Mouse (Mus musculus): ENCODE measurements around the gene Mgll. TPM values are rescaled to one million over a fixed set of nuclear protein-coding genes. Genes with fewer than 3 reads are reported as not detected.

Mgll gene
- polyA plus RNA-seq, 1 experiment from 2014 or later, result 75.8 TPM

DNA sequence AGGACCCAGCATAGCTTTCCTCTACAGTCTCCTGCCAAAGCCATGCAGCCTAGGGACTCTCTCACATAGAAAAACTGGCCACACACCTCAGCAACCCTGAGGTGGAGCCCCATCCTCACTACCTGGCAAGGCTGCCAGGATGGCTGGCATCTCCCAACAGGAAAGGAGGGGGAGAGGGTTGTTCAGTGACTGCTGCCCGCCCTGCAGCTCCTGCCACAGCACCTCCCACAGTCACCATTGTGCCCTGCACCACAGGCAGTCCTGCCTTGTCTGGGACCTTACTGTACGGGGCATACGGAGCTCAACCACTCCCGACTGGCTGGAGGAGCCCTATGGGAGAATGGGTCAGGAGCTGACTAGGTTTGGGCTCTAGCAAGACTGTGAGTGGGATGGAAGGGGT, 57.7 kb downstream of the Mgll start:
- WGBS, result 72% methylated on average over 4 of the region's 4 CpGs
- H3K27ac ChIP-seq, result no peak overlapping the region
- peaks cover 29% of the 10 kb centered on the region for H3K4me1 ChIP-seq
- H3K9me3 ChIP-seq, result no peaks in the 10 kb centered on the region
- no peak for ATAC-seq (ENCODE audit: borderline replicate concordance, extremely low read depth, low FRiP score, low TSS enrichment)
- H3K27me3 ChIP-seq, result no peaks in the 10 kb centered on the region
- H3K4me3 ChIP-seq, result no peak overlapping the region
- no peaks in the 10 kb centered on the region for H3K36me3 ChIP-seq
- H3K9ac ChIP-seq, result no peak overlapping the region
- no peak overlapping the region for H3K4me2 ChIP-seq

DNA sequence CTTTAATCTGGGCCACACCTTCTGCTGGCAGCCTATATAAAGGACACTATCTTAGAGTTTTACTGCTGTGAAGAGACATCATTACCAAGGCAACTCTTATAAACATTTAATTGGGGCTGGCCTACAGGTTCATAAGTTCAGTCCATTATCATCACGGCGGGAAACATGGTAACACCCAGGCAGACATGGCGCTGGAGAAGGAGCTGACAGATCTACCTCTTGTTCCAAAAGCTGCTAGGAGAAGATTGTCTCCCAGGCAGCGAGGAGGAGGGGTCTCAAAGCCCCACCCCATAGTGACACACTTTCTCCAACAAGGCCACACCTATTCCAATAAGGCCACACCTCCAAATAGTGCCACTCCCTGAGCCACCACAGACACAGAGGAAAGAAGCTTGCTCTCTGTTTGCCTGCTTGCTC, 58.8 kb downstream of the Mgll start:
- 34% methylated on average over 4 of the region's 4 CpGs for WGBS
- Histone ChIP-seq H3K4me1 (peaks cover 38% of the 10 kb centered on the region), H3K27ac (no peak overlapping the region), H3K9me3 (no peaks in the 10 kb centered on the region), H3K27me3 (no peaks in the 10 kb centered on the region), H3K4me2 (no peak overlapping the region), H3K4me3 (no peak overlapping the region), H3K9ac (no peak overlapping the region), H3K36me3 (no peaks in the 10 kb centered on the region)
- no peak for ATAC-seq (ENCODE audit: borderline replicate concordance, extremely low read depth, low FRiP score, low TSS enrichment)

DNA sequence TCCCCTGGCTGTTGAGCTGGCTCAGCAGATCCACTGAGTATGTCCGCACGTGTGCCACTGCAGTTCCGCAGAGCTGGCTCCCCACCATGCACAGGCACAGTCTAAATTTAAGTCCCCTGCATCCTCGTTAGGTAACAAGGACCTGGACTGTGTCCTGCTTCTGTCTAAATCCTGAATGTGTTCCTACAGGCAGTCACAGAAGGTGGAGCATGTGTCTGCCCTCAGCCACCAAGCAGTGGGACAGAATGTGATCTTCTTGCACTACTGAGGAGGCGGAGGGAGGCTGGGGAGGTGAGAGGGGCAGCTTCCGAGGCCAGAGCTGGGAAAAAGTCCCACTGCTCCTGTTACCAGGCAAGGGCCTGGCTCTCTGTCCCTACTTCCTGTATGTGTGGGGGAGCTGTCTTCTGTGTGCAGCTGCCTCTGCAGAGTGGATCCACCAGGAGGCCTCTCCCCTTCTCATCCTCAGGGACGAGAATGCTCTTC, 60.5 kb downstream of the Mgll start:
- ATAC-seq (ENCODE audit: borderline replicate concordance, extremely low read depth, low FRiP score, low TSS enrichment), result peak; percentile 33; the same call in 1 of the 2 replicates
- no peak overlapping the region for H3K9ac ChIP-seq
- 48% methylated on average over 7 of the region's 7 CpGs for WGBS

DNA sequence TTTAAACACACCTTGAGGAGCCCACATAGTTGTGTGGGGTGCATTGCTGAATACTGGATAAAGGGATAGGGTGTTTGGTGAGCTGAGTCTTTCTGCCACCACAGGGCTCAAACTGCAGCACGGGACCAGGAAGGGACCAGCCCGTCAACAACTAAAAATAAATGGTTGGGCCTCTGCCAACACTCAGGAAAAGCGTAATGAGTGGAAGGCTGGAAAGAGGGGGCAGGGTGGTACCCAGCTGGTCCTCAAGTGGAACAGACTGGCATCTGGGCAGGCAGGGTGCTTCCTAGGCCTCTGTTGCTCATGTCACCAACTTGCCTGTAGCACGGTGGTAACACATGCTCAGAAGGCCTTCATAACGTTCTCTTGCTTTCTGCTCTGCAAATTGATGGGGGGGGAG, 61.1 kb downstream of the Mgll start:
- peak overlapping the region; percentile 84 for H3K27ac ChIP-seq
- H3K27me3 ChIP-seq, result no peaks in the 10 kb centered on the region
- H3K4me1 ChIP-seq, result peaks cover 50% of the 10 kb centered on the region
- H3K9ac ChIP-seq, result no peak overlapping the region
- peak; percentile 16; the same call in 1 of the 2 replicates for ATAC-seq (ENCODE audit: borderline replicate concordance, extremely low read depth, low FRiP score, low TSS enrichment)
- no peaks in the 10 kb centered on the region for H3K36me3 ChIP-seq
- 24% methylated on average over 5 of the region's 5 CpGs for WGBS
- H3K4me2 ChIP-seq, result no peak overlapping the region
- H3K4me3 ChIP-seq, result no peak overlapping the region
- no peaks in the 10 kb centered on the region for H3K9me3 ChIP-seq

More for the DNA sequence above, 60.5 kb downstream of the Mgll start:
- Histone ChIP-seq H3K9me3 (no peaks in the 10 kb centered on the region), H3K36me3 (no peaks in the 10 kb centered on the region), H3K4me2 (no peak overlapping the region), H3K4me3 (no peak overlapping the region), H3K27me3 (no peaks in the 10 kb centered on the region), H3K27ac (peak overlapping the region; percentile 84), H3K4me1 (peaks cover 47% of the 10 kb centered on the region)

DNA sequence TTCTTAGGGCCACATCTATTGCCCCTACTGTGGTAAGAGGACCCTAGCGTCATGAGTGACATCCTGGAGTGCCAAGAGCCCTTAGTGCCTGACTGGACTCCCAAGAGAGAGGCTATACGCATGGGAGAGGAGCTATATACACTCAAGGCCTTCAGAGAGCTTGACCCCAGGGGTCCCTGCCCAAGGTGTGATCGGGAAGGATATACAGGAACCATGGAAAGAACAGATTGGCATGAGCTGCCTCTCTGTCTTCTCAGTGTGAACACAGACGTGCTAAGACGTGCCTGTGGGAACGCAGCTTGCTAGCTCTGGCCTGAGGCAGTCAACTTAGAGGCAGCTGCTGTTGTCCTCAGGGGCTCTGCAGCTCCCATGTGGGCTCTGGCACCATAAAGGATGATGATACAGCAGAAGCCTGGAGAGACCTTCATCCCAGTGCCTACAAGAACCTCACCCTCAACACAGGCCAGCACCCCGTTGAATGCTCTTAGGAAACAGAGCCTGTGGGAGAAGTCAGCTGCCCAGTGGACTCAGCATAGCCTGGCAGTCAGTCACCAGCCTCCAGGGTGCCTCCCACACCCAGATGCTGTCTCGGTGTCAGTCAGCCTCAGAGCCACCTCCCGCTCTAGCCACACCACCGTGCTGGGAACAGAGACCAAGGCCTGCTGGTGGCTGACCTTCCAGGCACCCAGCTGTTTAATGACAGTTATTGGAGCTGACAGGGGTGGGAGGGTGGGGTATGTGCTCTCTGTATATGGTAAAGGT, 61.8 kb downstream of the Mgll start:
- no peaks in the 10 kb centered on the region for H3K9me3 ChIP-seq
- 73% methylated on average over 10 of the region's 10 CpGs for WGBS
- peak overlapping the region; percentile 84; the same call in 1 of the 2 replicates for H3K27ac ChIP-seq
- ATAC-seq (ENCODE audit: borderline replicate concordance, extremely low read depth, low FRiP score, low TSS enrichment), result no peak
- H3K4me3 ChIP-seq, result no peak overlapping the region
- H3K27me3 ChIP-seq, result no peaks in the 10 kb centered on the region
- H3K4me2 ChIP-seq, result no peak overlapping the region
- H3K36me3 ChIP-seq, result no peaks in the 10 kb centered on the region
- peaks cover 54% of the 10 kb centered on the region for H3K4me1 ChIP-seq
- H3K9ac ChIP-seq, result no peak overlapping the region

DNA sequence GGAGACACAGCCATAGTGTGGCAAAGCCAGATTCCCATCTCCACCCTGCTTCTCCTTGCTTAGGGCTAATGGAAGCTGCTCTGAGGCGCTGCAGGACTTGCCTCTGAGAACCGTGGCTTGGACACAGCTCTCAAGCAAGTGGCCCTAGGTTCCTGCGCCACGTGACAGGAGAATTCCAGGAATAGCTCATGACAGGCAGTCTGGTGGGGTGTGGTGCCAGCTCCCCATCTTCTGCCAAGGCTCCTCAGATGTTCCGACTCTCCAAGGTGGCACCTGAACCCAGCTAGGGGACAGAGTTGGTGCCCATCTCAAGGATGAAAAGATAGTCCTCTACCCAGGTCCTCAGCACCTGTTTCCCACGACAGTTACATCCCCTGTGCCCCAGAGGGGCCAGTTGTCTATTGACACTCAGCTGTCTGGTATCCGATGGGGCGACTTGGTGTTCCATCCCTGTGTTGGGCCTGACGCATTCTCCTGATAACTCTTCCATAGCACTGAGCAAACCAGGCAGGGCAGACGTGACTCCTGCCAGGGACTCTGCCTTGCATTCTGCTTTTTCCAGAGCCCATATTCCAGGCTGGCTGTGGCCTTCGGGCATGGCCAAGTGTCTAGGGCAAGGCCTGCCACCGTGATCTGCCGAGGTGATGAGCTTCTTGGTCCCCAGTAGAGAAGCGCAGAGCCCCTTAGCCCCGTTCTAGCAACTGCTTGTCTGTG, 62.7 kb downstream of the Mgll start:
- Histone ChIP-seq H3K27ac (peak overlapping the region; percentile 61), H3K4me2 (no peak overlapping the region), H3K27me3 (no peaks in the 10 kb centered on the region), H3K4me1 (peaks cover 60% of the 10 kb centered on the region), H3K4me3 (no peak overlapping the region), H3K9me3 (no peaks in the 10 kb centered on the region), H3K36me3 (no peaks in the 10 kb centered on the region), H3K9ac (no peak overlapping the region)
- no peak for ATAC-seq (ENCODE audit: borderline replicate concordance, extremely low read depth, low FRiP score, low TSS enrichment)
- WGBS, result 68% methylated on average over 15 of the region's 15 CpGs

DNA sequence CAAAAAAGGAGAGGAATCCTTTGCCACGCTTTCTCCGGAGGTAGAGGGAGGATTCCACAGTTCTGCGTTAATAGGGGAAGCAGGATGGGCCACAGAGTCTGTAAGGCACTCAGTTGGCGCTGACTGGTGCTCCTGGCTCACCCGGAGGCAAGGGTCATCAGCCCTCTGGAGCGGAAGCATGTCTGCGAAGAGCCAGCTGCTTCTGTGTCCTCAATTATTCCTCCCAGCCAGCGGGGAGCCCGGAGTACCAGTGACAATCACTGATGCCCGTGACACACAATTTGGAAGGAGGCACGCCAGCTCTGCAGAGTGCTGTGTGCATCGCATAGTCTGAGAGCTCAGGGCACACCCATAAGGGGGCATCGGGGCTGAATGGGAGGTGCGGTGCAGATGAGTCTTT, 63.3 kb downstream of the Mgll start:
- peaks cover 67% of the 10 kb centered on the region for H3K4me1 ChIP-seq
- no peak overlapping the region for H3K4me2 ChIP-seq
- H3K9ac ChIP-seq, result no peak overlapping the region

DNA sequence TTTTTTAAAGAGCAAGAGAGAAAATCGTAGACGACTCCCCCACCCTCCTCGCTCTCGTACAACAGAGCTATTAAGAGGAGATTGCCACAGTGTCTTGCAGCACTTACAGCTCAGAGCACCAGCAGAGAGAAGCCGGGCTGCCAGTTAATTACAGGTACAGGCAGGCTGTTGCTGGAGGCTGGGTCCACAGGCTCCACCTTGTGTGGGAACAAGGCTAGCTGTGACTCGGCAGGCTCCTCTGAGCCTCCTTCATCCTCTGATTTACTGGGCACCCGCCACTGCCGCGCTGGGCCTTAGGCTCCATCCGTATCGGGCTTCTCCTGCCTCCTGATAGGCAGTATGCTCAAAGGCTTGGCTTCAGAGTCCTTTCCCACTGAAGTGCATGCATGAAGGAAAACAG, 64.0 kb downstream of the Mgll start:
- H3K27me3 ChIP-seq, result no peaks in the 10 kb centered on the region
- no peak overlapping the region for H3K4me2 ChIP-seq
- ATAC-seq (ENCODE audit: borderline replicate concordance, extremely low read depth, low FRiP score, low TSS enrichment), result no peak
- H3K9ac ChIP-seq, result no peak overlapping the region
- H3K4me3 ChIP-seq, result no peak overlapping the region
- H3K9me3 ChIP-seq, result no peaks in the 10 kb centered on the region
- H3K27ac ChIP-seq, result no peak overlapping the region
- no peaks in the 10 kb centered on the region for H3K36me3 ChIP-seq
- peaks cover 74% of the 10 kb centered on the region for H3K4me1 ChIP-seq
- 73% methylated on average over 11 of the region's 11 CpGs for WGBS

More for the DNA sequence above, 63.3 kb downstream of the Mgll start:
- 37% methylated on average over 14 of the region's 14 CpGs for WGBS
- H3K27me3 ChIP-seq, result no peaks in the 10 kb centered on the region
- H3K36me3 ChIP-seq, result no peaks in the 10 kb centered on the region
- H3K4me3 ChIP-seq, result no peak overlapping the region
- ATAC-seq (ENCODE audit: borderline replicate concordance, extremely low read depth, low FRiP score, low TSS enrichment), result peak; percentile 24; the same call in 1 of the 2 replicates
- no peaks in the 10 kb centered on the region for H3K9me3 ChIP-seq
- peak overlapping the region; percentile 61 for H3K27ac ChIP-seq

DNA sequence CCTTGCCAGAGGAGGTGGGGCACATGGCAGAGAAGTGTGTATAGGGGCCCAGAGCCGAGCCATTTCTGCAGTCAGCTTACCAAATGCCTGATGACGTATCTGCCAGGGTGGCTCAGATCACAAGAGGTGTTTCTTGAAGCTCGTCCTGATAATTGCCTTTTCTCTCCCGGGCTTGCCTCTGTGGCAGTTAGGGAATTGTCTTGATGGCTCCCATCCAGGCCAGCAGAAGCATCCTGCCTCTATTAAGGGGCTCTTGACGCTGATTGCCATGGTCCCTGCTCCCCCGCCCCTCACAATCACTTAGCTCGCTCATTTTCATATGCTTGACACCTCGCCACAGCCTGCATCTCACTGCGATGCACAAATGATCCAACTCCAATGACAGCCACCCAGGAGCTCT, 67.1 kb downstream of the Mgll start:
- peak; percentile 28; the same call in 1 of the 2 replicates for ATAC-seq (ENCODE audit: borderline replicate concordance, extremely low read depth, low FRiP score, low TSS enrichment)

DNA sequence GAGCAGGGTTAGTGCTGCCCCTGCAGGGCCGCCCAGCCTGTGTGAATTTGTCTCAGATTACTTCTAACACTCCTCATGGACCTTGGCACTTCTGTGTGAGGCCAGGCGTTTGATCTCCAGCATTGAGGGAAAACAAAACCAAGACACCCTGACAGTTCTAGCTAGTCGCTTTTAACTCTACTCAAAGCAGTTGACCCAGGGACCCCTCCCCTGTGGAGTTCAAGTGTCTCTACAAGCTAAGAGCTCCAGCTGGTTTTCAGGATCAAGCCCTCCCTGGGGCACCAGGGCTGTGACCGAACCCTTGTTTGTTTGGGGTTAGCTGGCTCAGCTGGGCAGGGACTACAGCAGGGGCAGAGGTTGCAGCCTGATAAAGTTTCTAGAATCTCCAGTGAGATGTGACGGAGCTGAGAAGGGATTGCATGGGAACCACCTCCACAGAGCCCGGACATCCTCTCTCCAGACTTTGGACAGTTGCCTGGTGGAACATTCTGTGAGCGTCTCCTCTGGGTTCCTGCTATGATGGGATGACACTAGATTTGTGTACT, 68.0 kb downstream of the Mgll start:
- H3K27ac ChIP-seq, result 0 out of 2 replicates have a peak overlapping the region, but pooled peaks have one; percentile 16

More for the DNA sequence above, 67.1 kb downstream of the Mgll start:
- Histone ChIP-seq H3K4me2 (no peak overlapping the region), H3K27ac (no peak overlapping the region), H3K4me3 (no peak overlapping the region), H3K4me1 (peaks cover 70% of the 10 kb centered on the region), H3K9ac (no peak overlapping the region), H3K36me3 (no peaks in the 10 kb centered on the region), H3K27me3 (no peaks in the 10 kb centered on the region), H3K9me3 (no peaks in the 10 kb centered on the region)
- 26% methylated on average over 9 of the region's 9 CpGs for WGBS

DNA sequence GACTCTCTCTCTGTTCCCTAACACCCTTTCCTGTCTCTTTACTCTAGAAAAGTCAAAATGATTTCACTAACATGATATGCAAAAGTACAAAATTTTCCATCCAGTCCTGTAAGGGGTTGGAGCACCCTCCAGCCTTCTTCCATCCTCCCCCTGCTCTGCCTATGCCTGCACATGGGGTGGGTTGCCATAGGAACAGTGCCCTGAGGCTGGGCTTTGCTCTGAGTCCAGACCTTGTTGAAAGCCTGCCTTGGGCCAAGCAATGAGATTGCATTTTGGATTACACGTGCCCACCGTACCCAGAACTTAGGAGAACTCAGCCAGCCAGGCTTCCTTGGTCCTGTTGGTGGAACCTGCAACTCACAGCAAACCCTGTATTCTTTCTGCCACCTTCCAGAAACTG, 69.0 kb downstream of the Mgll start:
- Histone ChIP-seq H3K27ac (peak overlapping the region; percentile 11; the same call in 1 of the 2 replicates), H3K36me3 (no peaks in the 10 kb centered on the region), H3K4me1 (peaks cover 55% of the 10 kb centered on the region), H3K4me2 (no peak overlapping the region), H3K9ac (no peak overlapping the region), H3K27me3 (no peaks in the 10 kb centered on the region), H3K9me3 (no peaks in the 10 kb centered on the region), H3K4me3 (no peak overlapping the region)
- ATAC-seq (ENCODE audit: borderline replicate concordance, extremely low read depth, low FRiP score, low TSS enrichment), result no peak
- 51% methylated on average over 2 of the region's 2 CpGs for WGBS

More for the DNA sequence above, 68.0 kb downstream of the Mgll start:
- H3K4me1 ChIP-seq, result peaks cover 62% of the 10 kb centered on the region
- no peaks in the 10 kb centered on the region for H3K36me3 ChIP-seq
- WGBS, result 26% methylated on average over 7 of the region's 7 CpGs
- no peak overlapping the region for H3K4me2 ChIP-seq
- ATAC-seq (ENCODE audit: borderline replicate concordance, extremely low read depth, low FRiP score, low TSS enrichment), result no peak
- no peaks in the 10 kb centered on the region for H3K27me3 ChIP-seq
- H3K4me3 ChIP-seq, result no peak overlapping the region
- no peaks in the 10 kb centered on the region for H3K9me3 ChIP-seq
- no peak overlapping the region for H3K9ac ChIP-seq

DNA sequence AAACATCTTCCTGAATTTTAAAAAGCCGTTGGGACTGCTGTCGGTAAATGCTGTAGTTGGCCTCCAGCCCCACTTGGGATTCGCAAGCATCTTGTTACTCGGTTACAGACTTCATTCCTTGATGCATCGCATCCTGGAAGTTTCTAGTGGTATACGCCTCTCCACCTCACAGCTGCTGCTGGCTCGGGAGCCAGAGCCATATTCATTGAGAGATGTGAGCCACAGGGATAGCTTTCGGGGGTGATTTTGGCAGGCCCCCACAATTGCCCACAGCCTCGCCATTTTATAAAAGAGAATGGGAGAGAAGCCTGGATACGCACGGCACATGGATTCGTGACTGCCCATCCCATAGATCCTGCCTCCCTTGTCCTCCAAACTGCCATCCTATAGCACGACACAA, 69.7 kb downstream of the Mgll start:
- Histone ChIP-seq H3K4me2 (no peak overlapping the region), H3K27ac (0 out of 2 replicates have a peak overlapping the region, but pooled peaks have one; percentile 3), H3K27me3 (no peaks in the 10 kb centered on the region), H3K36me3 (no peaks in the 10 kb centered on the region), H3K4me1 (peaks cover 54% of the 10 kb centered on the region), H3K4me3 (no peak overlapping the region), H3K9me3 (no peaks in the 10 kb centered on the region), H3K9ac (no peak overlapping the region)
- 69% methylated on average over 13 of the region's 13 CpGs for WGBS
- no peak for ATAC-seq (ENCODE audit: borderline replicate concordance, extremely low read depth, low FRiP score, low TSS enrichment)
